Mouse (Mus musculus): ENCODE results near the gene 9230113P08Rik.
"Not testable (repeated sequence)": the region's sequence is repeated elsewhere in the genome, so short reads cannot be mapped to it uniquely, and the experiment has no call there.

9230113P08Rik gene

DNA sequence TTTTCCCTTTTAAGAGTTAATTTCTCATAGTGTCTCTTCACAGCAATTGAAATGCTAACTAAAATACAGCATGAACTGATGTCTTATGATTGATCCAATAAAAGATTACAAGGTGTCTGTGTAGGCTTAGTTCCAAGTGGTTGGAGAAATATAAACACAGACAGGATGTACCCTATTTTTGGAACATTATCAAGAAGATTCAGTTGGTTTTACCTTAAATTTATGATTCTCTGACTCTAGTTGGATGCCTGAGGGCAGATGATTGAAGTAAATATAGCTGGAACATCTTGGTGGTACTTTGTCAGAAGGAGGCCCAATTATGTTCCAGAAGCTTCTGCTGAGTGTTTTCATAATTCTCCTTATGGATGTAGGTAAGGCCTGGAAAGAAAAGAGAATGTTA is at the start of gene 9230113P08Rik:
Gene 9230113P08Rik (plus strand): TSS at position 301 of the 400 bp plus-strand sequence.
- DNase-seq = not testable (repeated sequence)

DNA sequence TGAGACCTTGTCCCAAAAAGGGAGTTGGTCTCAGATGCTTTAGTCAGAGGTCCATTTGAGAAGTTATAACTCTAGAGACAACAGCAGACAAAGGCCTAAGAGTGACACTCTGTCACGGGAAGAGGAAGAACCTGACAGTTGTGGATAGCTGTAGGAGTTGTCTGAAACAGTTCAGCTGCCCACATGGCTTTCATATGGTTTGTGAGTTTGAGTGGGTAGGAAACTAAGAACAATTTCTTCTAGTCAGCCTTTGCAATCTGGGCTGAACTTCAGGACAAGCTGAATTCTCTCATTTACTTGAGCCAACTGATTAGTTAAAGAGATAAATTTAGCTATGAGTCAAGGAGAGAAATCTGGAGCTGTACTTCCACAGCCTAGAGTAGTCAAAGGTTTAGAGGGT is 15.1 kb upstream of the 9230113P08Rik start:
- DNase-seq = not testable (repeated sequence)

- DNase-seq = no peak
These were observed 3.7 kb upstream of the 9230113P08Rik start for GRCm38 (mm10) chr9:35904494-35904893.

- DNase-seq = no peak
These were observed 22.6 kb downstream of the 9230113P08Rik start for GRCm38 (mm10) chr9:35930817-35931216.
